Mouse (Mus musculus) liver, adult (tissue): ENCODE measurements around the gene Magi1.

Experiments used
- GATA4 ChIP-seq: IDR thresholded peaks from 2 replicates; pipeline ENCODE4 v1.6.1; 2014; ENCODE audit warnings: mild to moderate bottlenecking, low read length; ENCODE audit not compliant: insufficient replicate concordance

Magi1 gene

GRCm38 (mm10) chr6:93913226-93913861, 370.4 kb downstream of the Magi1 start:
- no peak for TF ChIP-seq GATA4

GRCm38 (mm10) chr6:93912582-93913225, 371.0 kb downstream of the Magi1 start:
- TF ChIP-seq GATA4: no peak

GRCm38 (mm10) chr6:93912003-93912581, 371.6 kb downstream of the Magi1 start:
- no peak for TF ChIP-seq GATA4

GRCm38 (mm10) chr6:93911420-93911819, 372.3 kb downstream of the Magi1 start:
- TF ChIP-seq GATA4: no peak

GRCm38 (mm10) chr6:93909976-93910375, 373.7 kb downstream of the Magi1 start:
- no peak for TF ChIP-seq GATA4

GRCm38 (mm10) chr6:93904987-93905386, 378.7 kb downstream of the Magi1 start:
- no peak for TF ChIP-seq GATA4

- no peak for TF ChIP-seq GATA4
Measured at GRCm38 (mm10) chr6:93902239-93902638, 381.5 kb downstream of the Magi1 start.

GRCm38 (mm10) chr6:93901408-93901807, 382.3 kb downstream of the Magi1 start:
- no peak for TF ChIP-seq GATA4

- TF ChIP-seq GATA4: no peak
Measured at GRCm38 (mm10) chr6:93897512-93897911, 386.2 kb downstream of the Magi1 start.

- TF ChIP-seq GATA4: no peak
Measured at GRCm38 (mm10) chr6:93895721-93896120, 388.0 kb downstream of the Magi1 start.

GRCm38 (mm10) chr6:93893956-93894355, 389.8 kb downstream of the Magi1 start:
- no peak for TF ChIP-seq GATA4

GRCm38 (mm10) chr6:93892922-93893321, 390.8 kb downstream of the Magi1 start:
- no peak for TF ChIP-seq GATA4

- no peak for TF ChIP-seq GATA4
Measured at GRCm38 (mm10) chr6:93890011-93890410, 393.7 kb downstream of the Magi1 start.

- TF ChIP-seq GATA4: no peak
Measured at GRCm38 (mm10) chr6:93877337-93877736, 406.4 kb downstream of the Magi1 start.

- no peak for TF ChIP-seq GATA4
Measured at GRCm38 (mm10) chr6:93874936-93875335, 408.8 kb downstream of the Magi1 start.

- no peak for TF ChIP-seq GATA4
Measured at GRCm38 (mm10) chr6:93874376-93874775, 409.3 kb downstream of the Magi1 start.
